Mouse (Mus musculus) monocyte, adult 2 months (primary cell): ENCODE results near the gene Zc3h18.

ENCODE experiments used
- DNase-seq, 2 experiments: peaks; one replicate each; pipeline ENCODE4 v3.0.0; 2022; ENCODE audit warnings: low spot score in 2 of 2, low read depth in 1 of 2

The Zc3h18 gene

GRCm38 (mm10) chr8:122462510-122462909 is 86.1 kb downstream of the Zc3h18 start:
- DNase-seq, result no peak

GRCm38 (mm10) chr8:122463651-122464640 is 87.5 kb downstream of the Zc3h18 start:
- peak in 1 of 2 experiments; percentile 26 for DNase-seq

DNA sequence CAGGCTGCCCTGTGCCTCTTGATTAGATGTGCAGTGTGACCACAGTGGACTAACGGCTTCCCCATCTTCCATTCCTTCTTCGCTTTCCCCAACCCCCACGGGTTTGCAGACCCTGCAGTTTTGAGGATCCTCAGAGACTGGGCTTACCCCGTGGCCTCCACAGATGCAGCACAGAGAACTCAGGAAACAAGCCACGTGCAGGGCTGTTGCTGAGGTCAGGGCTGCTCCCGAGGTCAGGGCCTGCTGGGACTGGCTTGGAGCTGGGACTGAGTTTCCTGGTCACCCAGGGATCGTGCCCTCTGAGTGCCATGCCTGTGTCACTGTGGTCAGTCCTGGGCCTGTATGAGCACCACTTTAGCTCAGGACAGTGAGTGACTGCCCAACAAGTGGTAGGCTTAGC is 88.6 kb downstream of the Zc3h18 start:
- DNase-seq, result no peak
